Mouse (Mus musculus) neutrophil, adult 5-6 weeks (primary cell): ENCODE measurements around the gene 2610028H24Rik. TPM values are rescaled to one million over a fixed set of nuclear protein-coding genes. Genes with fewer than 3 reads are reported as not detected.

Experiments used
- ATAC-seq: fragments of 151-379, 151-347 bp; 2 replicates; pipeline ENCODE4 v1.8.0; 2017; ENCODE audit warnings: mild to moderate bottlenecking, moderate TSS enrichment; ENCODE audit not compliant: insufficient number of reproducible peaks, poor library complexity, low FRiP score, severe bottlenecking; ENCODE audit errors: extremely low read depth
- total RNA-seq: library from RNA; stranded (forward); fragments of 200-1000 nt; gene quantifications from 2 replicates; pipeline ENCODE4 v1.2.3, GENCODE M21; 2017

The 2610028H24Rik gene
- total RNA-seq, 1 experiment from 2014 or later: not detected

DNA sequence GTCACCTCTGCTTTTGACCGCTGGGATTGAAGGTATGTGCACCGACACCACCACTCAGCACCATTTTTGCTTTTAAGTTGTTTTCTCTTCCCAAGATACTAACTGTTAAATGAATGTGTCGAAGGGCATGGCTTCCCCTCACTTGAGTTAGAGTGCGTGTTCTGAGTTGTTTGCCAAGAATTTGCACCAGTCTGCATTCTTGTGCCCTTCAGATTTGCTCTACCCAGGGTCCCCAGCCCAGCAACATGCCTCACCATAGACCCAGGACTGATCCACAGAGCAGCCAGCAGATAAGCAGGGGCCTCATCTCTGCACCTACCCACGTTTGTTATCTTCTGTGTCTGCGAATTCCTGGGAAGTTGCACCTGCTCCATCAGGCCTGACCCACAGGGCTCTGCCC, 32.6 kb downstream of the 2610028H24Rik start:
- ATAC-seq: no peak

DNA sequence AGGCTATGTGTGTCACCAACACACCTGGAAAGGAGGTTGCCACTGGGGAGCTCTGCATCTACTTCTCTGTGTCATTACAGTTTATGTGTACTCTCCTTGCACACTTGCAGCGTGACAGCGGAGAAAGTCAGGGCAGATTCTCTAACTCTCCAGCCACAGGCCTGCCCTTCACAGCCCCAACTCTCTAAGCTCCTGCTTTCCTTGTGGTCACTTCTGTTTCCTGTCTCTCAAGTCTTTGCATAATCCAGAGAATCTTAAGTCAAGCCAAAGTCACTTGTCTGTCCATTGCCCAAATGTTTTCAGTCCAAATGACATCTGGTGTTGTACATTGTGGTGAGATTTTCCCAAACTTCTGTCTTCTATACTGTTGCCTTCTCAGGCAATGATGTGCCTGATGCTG, 37.4 kb downstream of the 2610028H24Rik start:
- no peak for ATAC-seq

DNA sequence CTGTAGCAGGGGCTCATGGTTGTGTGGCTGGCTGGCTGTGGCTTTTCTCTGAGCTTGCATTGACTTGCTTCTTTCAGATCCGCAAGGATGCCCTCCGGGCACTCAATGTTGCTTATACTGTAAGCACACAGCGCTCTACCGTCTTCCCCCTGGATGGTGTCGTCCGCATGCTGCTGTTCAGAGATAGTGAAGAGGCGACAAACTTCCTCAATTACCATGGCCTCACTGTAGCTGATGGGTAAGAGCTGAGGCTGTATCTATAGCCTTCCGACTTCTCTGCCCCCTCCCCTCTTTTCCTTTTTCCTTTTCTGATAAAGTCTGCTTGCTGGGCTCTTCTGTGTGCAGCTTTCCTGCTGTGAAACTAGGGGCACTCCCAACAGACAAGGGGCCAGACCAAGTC, 39.4 kb downstream of the 2610028H24Rik start:
- no peak for ATAC-seq

DNA sequence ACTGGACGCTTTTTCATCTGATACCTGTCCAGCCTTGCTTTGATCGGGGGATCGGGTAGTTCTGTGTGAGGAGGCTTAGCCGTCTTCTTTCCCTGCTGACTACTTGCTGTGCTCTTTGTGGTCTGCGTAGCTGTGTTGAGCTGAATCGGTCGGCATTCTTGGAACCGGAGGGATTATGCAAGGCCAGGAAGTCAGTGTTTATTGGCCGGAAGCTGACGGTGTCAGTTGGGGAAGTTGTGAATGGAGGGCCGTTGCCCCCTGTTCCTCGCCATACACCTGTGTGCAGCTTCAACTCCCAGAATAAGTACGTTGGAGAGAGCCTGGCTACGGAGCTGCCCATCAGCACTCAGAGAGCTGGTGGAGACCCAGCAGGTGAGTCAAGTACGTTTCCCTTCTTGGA, 40.3 kb downstream of the 2610028H24Rik start:
- 0 out of 2 replicates have a peak, but pooled peaks have one; percentile 10 for ATAC-seq

DNA sequence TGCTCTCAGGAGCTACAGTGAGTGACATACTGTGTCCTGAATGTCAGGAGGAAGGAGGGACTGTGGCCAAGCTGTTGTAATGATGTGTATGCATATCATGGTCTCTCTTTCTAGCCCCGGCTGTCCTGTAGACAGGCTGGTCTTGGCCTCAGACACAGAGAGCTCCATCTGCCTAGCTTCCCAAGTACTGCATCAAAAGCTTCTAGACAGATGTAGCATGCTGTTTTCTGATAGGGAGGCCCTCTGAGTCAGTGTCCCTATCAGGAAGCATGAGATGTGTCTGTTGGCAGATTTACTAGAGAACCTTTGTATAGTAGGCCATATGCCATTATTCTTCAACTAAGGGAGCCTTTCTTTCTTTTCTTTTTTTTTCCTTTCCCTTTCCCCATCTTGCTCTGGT, 44.6 kb downstream of the 2610028H24Rik start:
- ATAC-seq: no peak

DNA sequence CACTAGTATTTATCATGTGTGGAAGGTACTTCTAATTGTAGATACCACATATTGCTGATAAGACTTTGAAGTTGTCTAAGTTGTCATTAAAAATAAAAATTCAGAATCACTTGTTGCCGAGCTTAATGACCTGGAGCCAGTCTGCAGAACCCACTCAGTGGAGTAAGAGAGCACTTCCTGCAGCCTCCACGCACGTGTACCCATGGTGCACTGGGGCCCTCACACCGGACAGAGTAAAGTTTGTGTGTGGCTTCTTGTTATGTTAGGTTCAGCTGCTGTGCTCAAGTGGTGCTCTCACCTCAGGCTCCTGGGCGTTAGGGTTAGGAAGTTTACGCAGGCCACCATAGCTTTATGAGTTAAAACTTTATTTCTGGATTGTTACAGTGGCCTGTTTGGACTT, 46.6 kb downstream of the 2610028H24Rik start:
- ATAC-seq: no peak

DNA sequence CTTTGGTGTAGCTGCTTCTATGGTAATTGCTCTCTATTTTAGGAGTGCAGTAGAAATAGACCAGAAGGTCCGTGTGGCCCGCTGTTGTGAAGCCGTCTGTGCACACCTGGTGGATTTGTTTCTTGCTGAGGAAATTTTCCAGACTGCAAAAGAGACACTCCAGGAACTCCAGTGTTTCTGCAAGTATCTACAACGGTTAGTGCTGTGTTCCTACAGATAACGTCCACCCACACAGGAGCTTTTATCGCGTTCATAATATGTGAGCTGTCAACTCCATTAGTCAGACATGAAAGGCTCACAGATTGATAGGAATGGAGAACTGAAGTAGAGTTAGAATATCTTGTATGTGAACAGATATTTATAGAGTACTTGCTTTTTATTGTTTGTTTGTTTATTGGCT, 47.5 kb downstream of the 2610028H24Rik start:
- no peak for ATAC-seq

DNA sequence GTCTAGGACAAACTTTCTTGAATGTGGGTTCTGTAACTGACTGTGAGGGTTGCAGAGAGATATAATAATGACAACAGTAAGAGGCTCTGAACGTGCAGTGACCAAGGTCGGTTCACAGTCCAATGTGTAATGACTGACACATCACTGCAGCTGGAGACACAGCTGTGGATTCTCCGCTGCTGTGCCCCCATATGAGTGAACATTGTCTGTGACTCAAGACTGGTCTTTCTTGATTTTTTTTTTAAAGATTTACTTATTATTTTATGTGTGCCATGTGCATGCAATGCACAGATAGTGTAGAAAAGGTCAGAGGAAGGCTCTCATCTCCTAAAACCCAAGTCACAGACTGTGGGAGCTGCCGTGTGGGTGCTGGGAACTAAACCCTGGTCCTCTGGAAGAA, 48.6 kb downstream of the 2610028H24Rik start:
- no peak for ATAC-seq

DNA sequence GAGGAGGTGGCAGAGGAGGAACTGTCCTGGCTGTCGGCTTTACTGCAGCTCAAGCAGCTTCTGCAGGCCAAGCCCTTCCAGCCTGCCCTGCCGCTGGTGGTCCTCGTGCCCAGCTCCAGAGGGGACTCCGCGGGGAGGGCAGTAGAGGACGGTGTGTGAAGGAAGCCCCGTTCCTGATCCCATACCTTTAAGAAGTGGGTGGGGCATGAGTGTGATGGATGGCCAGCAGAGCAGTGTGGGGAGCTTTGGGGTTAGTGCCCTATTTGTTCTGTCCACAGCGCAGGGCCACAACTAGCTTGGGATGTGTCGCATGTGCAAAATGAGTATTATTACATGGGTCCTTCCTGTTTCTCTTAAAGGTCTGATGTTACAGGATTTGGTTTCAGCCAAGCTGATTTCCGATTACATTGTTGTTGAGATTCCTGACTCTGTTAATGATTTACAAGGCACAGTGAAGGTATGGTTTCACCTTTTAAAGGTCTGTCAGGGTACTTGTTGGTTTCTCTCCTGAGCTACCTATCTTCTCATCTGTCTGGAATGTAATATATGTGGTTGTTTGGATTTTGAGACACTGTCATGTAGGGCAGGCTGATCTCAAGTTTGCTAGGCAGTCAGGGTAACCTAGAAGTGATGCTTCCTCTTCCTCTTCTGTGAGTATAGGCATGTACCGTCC, 55.5 kb downstream of the 2610028H24Rik start:
- ATAC-seq: 0 out of 2 replicates have a peak, but pooled peaks have one; percentile 18

DNA sequence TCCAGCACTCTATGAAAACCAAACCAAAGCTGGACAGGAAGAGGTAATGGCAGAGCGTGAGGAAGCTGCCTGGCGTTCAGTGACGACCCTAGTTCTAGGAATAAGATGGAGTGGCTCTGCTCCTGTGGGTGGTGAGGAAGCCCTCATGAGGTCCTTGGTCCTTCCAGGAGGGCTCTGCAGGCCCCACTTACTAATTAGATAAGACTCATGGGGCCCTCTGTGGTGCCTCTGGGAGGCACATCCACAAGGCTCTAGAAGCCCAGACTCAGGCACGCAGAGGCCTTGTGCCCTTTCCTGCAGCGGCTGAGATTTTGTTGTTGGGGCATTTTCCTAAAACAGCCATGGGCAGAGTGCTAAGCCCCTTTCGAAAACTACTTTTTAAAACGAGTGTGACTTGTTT, 57.0 kb downstream of the 2610028H24Rik start:
- no peak for ATAC-seq

Other genes with a start within 250 kb of the 2610028H24Rik start
- gene Prmt2, start 211.2 kb upstream of the 2610028H24Rik start, total RNA-seq: 7.4 and 8.6 TPM in 2 replicates
- not detected in 2 replicates for gene S100b, start 195.2 kb upstream of the 2610028H24Rik start, total RNA-seq
- 3.2 and 3.8 TPM in 2 replicates for gene Dip2a, start 103.8 kb upstream of the 2610028H24Rik start, total RNA-seq
- 14.8 and 16.1 TPM in 2 replicates for gene AC141477.1, start 8.6 kb upstream of the 2610028H24Rik start, total RNA-seq
- gene Pcnt, start 6.3 kb upstream of the 2610028H24Rik start, total RNA-seq: 46.9 and 50.8 TPM in 2 replicates
- gene Mcm3ap, start 19.8 kb downstream of the 2610028H24Rik start, total RNA-seq: 76.0 and 89.6 TPM in 2 replicates
- gene Ybey, start 20.0 kb downstream of the 2610028H24Rik start, total RNA-seq: 2.4 and 3.8 TPM in 2 replicates
- 4.1 and 10.7 TPM in 2 replicates for gene Lss, start 82.5 kb downstream of the 2610028H24Rik start, total RNA-seq
- gene Spatc1l, start 113.2 kb downstream of the 2610028H24Rik start, total RNA-seq: not detected in 2 replicates
- gene Ftcd, start 126.6 kb downstream of the 2610028H24Rik start, total RNA-seq: not detected in 2 replicates
- not detected in 2 replicates for gene Col6a2, start 174.5 kb downstream of the 2610028H24Rik start, total RNA-seq